Mouse (Mus musculus): ENCODE measurements around the gene Rufy4. TPM values are rescaled to one million over a fixed set of nuclear protein-coding genes. Genes with fewer than 3 reads are reported as not detected.

Rufy4 gene
- total RNA-seq, 4 experiments from 2014 or later, result 0.52 to 1.8 (median 1.3) TPM

Other genes with a start within 250 kb of the Rufy4 start
- 100 to 1,000 TPM; 733 to 828 (median 798) TPM for gene Tns1, start 1.1 kb upstream of the Rufy4 start, total RNA-seq (2022)
- gene Cxcr2, start 28.4 kb downstream of the Rufy4 start, total RNA-seq (2022), result under 1 TPM in 2 of 4 experiments, not detected in 2; 0.23 to 0.44 TPM
- not detected for gene Cxcr1, start 69.1 kb downstream of the Rufy4 start, total RNA-seq (2022)
- 100 to 1,000 TPM; 111 to 149 (median 137) TPM for gene Arpc2, start 110.5 kb downstream of the Rufy4 start, total RNA-seq (2022)
- gene Gpbar1, start 153.0 kb downstream of the Rufy4 start, total RNA-seq (2022), result not detected
- gene Aamp, start 159.2 kb downstream of the Rufy4 start, total RNA-seq (2022), result 100 to 1,000 TPM in 2 of 4 experiments, 10 to 100 TPM in 2; 95.4 to 107 (median 99.6) TPM
- 100 to 1,000 TPM; 125 to 142 (median 135) TPM for gene Pnkd, start 159.4 kb downstream of the Rufy4 start, total RNA-seq (2022)
- gene Tmbim1, start 180.1 kb downstream of the Rufy4 start, total RNA-seq (2022), result 10 to 100 TPM; 40.4 to 45.1 (median 44.2) TPM
- under 1 TPM; 0.17 to 0.37 (median 0.25) TPM for gene Catip, start 236.6 kb downstream of the Rufy4 start, total RNA-seq (2022)
- 1 to 10 TPM; 3.9 to 6.6 (median 5.1) TPM for gene Slc11a1, start 249.7 kb downstream of the Rufy4 start, total RNA-seq (2022)

Data from heart, adult 8-10 months (tissue).